Mouse (Mus musculus) liver, embryonic 14.5 days (tissue): ENCODE data around the gene Plekhm2.

Source experiments
- CTCF ChIP-seq: IDR thresholded peaks from 2 replicates; pipeline ENCODE4 v1.5.1; 2016; ENCODE audit warnings: antibody characterized with exemption, low read depth, control low read depth
- EP300 ChIP-seq: IDR thresholded peaks from 2 replicates; pipeline ENCODE4 v1.6.1; 2016; ENCODE audit warnings: antibody characterized with exemption, low read depth

DNA sequence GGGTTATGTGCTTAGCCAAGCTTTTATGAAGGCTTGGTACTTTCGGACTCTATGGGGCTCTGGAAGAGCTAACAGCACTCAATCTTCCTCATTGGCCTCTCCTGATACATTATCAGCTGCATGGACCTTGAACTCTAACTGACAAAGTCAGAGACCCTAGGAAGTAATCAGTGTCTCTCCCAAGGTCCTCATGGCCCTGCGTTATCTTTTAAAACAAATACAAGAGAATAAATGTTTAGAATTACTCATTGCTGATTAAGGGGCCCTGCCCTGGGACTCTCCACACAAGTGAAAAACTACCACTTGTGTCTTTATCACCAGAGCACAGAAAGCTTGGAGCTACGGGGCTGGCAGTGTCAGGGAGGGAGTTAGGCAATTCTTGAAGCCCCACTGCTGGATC is 85.9 kb downstream of the Plekhm2 start:
- TF ChIP-seq CTCF (no peak), EP300 (peak; percentile 51)
